Mouse (Mus musculus) lung, postnatal 0 days (tissue): ENCODE results near the gene Cfap43.

Experiments
- CTCF ChIP-seq: IDR thresholded peaks from 2 replicates; pipeline ENCODE4 v1.5.1; 2016; ENCODE audit warnings: antibody characterized with exemption, mild to moderate bottlenecking
- EP300 ChIP-seq: IDR thresholded peaks from 2 replicates; pipeline ENCODE4 v1.6.1; 2016; ENCODE audit warnings: antibody characterized with exemption, mild to moderate bottlenecking, control low read depth

GRCm38 (mm10) chr19:47934146-47934545, 15.1 kb upstream of the Cfap43 start:
- TF ChIP-seq EP300 (no peak), CTCF (no peak)
